Mouse (Mus musculus) adipocyte (in vitro differentiated cells): ENCODE measurements around the gene Rnf224.
A peak's percentile ranks its signal among the peaks of the same experiment; 100 is the strongest.

Experiments used
- DNase-seq: peaks from one replicate; pipeline ENCODE4 v3.0.0-alpha.2; 2016; ENCODE audit warnings: low spot score

The Rnf224 gene

DNA sequence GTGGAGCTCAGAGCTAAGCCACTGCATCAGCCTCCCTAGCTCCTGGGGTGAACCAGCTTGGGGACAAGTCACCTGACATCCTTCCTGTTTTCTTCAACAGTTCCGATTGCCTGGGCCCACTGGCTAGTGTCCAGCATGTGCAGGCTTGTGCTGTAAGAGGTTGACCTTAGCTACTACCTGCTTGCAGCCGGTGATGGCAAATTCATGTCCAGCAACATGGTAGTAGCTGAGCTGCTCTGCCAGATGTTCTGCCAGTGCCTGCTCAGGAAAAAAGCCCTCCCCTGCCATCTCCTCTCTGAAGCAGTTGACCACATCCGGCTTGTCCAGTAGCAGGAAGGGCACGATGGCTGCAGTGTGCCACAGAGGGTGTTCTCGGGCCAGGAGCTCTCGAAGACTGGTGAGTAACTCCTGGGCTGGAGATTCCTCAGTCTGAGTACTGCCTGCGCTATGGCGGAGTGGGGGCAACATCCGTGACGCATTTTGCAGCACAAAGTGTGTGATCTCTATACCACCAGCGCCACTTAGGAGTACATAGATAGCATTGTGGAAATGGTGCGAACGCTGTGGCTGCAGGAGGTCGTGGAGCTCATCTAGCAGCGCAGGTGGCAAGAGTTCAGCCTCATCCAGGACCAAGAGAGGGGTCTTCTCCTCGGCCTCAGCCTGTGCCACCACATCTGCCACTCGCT, 42.0 kb downstream of the Rnf224 start:
- no peak for DNase-seq

GRCm38 (mm10) chr2:25194006-25194405, 42.6 kb downstream of the Rnf224 start:
- no peak for DNase-seq

DNA sequence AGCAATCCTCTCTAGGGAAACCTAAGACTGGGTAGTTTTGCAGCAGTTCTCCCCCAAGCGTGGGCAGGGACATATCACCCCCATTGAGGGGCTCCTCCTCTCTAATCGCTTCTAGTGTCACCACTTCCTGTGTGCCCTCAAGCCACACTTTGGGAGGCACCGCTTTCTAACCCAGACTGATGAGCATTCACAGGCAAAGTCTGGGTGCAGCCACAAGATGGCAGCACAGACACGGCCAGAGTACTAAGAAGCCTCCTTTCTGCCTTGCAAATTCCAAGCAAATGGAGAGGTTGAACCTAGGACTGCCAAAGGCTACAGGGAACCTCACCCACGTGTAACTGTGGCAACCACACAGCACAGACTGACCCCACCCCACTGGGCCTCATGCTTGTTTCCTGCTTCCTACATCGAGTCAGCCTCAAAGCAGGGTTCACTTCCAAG, 43.2 kb downstream of the Rnf224 start:
- DNase-seq, result peak; percentile 91

DNA sequence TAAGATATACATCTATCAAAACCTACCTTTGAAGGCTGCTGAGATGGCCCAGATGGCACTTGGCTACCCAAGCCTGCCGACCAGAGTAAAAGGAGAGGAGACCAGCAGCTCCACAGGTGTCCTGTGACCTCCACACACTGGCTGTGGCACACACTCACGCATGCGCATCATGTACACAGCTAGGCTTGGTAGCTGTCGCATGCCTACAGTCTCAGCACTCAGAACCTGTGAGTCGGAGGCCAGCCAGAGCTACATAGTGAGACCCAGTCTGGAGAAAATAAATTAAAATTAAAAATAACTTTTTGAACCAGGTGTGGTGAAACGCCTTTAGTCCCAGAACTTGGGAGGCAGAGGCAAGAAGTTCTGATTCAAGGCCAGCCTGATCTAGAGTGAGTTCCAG, 48.7 kb downstream of the Rnf224 start:
- DNase-seq, result no peak

- DNase-seq, result no peak
These were observed 50.0 kb downstream of the Rnf224 start for GRCm38 (mm10) chr2:25186575-25186930.

DNA sequence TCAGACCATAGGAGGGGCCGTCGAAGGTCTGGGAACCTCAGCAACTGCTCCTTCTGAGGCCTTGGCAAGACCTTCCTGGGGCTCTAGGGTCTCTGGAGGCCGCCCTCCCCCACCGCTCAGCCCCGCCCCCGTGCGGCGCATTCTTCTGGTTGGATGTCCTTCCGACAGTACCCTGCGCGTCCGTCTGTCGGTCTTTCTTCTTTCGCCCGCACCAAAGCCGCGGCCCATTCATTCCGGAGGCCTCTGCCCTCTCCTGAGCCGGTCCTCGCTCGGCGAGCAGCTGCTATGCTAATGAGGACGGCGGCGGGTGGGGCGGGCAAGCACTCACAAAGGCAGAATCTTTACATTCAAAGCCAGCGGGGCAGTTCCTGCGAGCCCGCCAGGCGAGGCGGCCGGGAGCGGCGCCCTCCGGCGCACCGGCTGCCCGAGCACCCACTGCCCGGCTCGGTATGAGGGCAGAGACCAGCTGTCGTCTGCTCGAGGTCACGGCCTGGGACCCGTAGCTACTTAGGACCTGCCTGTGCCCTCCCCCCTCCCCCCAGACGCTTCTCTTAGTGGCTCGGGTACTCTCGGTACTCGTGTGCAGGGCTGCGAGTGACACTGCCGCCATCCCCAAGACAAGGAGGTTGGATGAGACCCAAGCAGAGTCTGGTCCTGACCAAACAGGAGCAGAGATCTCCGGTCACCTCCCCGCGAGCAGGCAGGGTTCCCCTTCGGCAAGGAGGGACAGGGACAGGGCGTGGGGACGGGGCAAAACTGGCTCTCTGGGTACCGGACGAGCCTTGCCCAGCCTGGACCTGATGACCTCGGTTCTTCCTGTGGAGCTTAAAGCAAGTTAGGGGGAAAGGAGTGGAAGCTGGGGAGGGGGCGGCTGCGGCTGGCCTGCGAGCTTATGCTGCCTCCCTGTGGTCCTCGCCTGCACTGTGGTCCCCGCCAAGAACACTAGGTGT, 50.7 kb downstream of the Rnf224 start:
- no peak for DNase-seq

GRCm38 (mm10) chr2:25184496-25184895, 52.1 kb downstream of the Rnf224 start:
- DNase-seq, result no peak
